Mouse (Mus musculus) megakaryocyte, embryonic 14.5 days (primary cell): ENCODE data around the gene Sept9.

Experiments
- FLI1 ChIP-seq: IDR thresholded peaks from 2 replicates; pipeline ENCODE4 v1.6.1; 2012; ENCODE audit warnings: low read length, inconsistent platforms, mixed read lengths
- GATA1 ChIP-seq: IDR thresholded peaks from 3 replicates; pipeline ENCODE4 v1.6.1; 2012; ENCODE audit warnings: mixed read lengths, low read length, inconsistent platforms, borderline replicate concordance

- TF ChIP-seq GATA1 (no peak), FLI1 (no peak)
These were observed 174.4 kb downstream of the Sept9 start for GRCm38 (mm10) chr11:117373870-117374269.
